Mouse (Mus musculus) heart, embryonic 12.5 days (tissue): ENCODE data around the gene Med27. TPM values are rescaled to one million over a fixed set of nuclear protein-coding genes. Genes with fewer than 3 reads are reported as not detected.

Experiments used
- ATAC-seq: fragments of 200-750 bp; cut with Nextera tagmentation; 2 replicates; pipeline ENCODE4 v1.8.0; 2017; ENCODE audit warnings: moderate TSS enrichment, moderate library complexity; ENCODE audit not compliant: insufficient number of reproducible peaks, low FRiP score
- H3K27ac ChIP-seq: fragments of 300-500 bp; sonication (generic); 2 replicates; pipeline ENCODE4 v1.5.1; 2016; ENCODE audit warnings: mild to moderate bottlenecking, moderate library complexity; ENCODE audit not compliant: poor library complexity, severe bottlenecking
- H3K27me3 ChIP-seq: fragments of 300-500 bp; sonication (generic); replicated peaks from 2 replicates; pipeline ENCODE4 v1.6.1; 2016; ENCODE audit warnings: mild to moderate bottlenecking, moderate library complexity
- H3K36me3 ChIP-seq: fragments of 300-500 bp; sonication (generic); 2 replicates; pipeline ENCODE4 v1.6.1; 2016; ENCODE audit warnings: mild to moderate bottlenecking, moderate library complexity
- H3K4me1 ChIP-seq: fragments of 300-500 bp; sonication (generic); replicated peaks from 2 replicates; pipeline ENCODE4 v1.6.1; 2016; ENCODE audit warnings: mild to moderate bottlenecking
- H3K4me2 ChIP-seq: fragments of 300-500 bp; sonication (generic); 2 replicates; pipeline ENCODE4 v1.6.1; 2016; ENCODE audit warnings: mild to moderate bottlenecking, moderate library complexity
- H3K4me3 ChIP-seq: fragments of 300-500 bp; sonication (generic); 2 replicates; pipeline ENCODE4 v1.5.1; 2016; ENCODE audit warnings: mild to moderate bottlenecking
- H3K9ac ChIP-seq: fragments of 300-500 bp; sonication (generic); 2 replicates; pipeline ENCODE4 v1.6.1; 2016; ENCODE audit warnings: mild to moderate bottlenecking, moderate library complexity
- H3K9me3 ChIP-seq: fragments of 300-500 bp; sonication (generic); replicated peaks from 2 replicates; pipeline ENCODE4 v1.6.1; 2016; ENCODE audit warnings: mild to moderate bottlenecking, moderate library complexity
- WGBS: fragments of 180-500 bp; shearing (Covaris S2); methylation state at CpG from one replicate; pipeline ENCODE4 v1.1.7; 2016; 5-methylcytosine and 5-hydroxymethylcytosine counted together
- polyA plus RNA-seq: library from polyadenylated mRNA; unstranded; fragments of >200 nt; fragmentation: Nextera tagmentation; extraction: Ambion mirVana; gene quantifications from 2 replicates; pipeline ENCODE4 v1.2.1, GENCODE M21; 2016

Gene Med27
- polyA plus RNA-seq, 1 experiment from 2014 or later: 33.5 TPM

DNA sequence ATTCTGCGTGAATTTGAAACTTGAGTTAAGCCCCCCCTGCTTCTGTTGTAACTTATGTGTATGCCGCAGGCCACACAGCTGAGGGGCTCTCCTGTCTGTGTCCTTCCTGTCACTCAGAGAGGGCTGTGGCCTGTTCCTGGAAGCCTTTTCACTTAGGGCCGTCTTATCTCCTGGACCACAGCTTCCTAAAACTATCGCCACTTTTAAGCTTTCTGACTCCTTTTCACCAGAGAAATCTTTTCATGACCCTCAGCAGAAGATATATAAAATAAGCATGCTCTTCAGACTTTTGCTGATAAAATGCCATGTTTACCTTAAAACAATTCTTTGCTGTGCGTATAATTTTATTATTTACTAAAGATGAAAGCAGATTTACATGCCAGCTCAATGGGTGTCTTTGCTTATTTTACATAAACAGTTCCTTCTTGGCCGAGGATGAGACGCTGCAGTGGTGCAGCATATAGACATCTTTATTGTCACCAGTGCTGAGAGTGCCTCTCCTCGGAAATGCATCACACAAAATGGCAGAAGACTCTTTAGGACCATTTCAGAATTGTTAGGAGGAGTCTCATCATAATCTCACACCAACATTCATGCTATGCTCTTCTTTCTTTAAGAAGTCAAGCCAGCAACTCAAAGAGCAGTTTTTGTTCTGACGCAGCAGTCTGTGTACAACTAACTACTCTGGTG, 110.2 kb downstream of the Med27 start:
- no peaks in the 10 kb centered on the region for H3K9me3 ChIP-seq
- H3K4me2 ChIP-seq: no peak overlapping the region
- no peaks in the 10 kb centered on the region for H3K36me3 ChIP-seq
- H3K4me1 ChIP-seq: peaks cover 15% of the 10 kb centered on the region
- no peak overlapping the region for H3K9ac ChIP-seq
- H3K27ac ChIP-seq: no peak overlapping the region
- no peak; the same call in 1 of the 2 replicates for ATAC-seq
- H3K27me3 ChIP-seq: no peaks in the 10 kb centered on the region
- 45% methylated on average over 9 of the region's 9 CpGs for WGBS
- H3K4me3 ChIP-seq: no peak overlapping the region

DNA sequence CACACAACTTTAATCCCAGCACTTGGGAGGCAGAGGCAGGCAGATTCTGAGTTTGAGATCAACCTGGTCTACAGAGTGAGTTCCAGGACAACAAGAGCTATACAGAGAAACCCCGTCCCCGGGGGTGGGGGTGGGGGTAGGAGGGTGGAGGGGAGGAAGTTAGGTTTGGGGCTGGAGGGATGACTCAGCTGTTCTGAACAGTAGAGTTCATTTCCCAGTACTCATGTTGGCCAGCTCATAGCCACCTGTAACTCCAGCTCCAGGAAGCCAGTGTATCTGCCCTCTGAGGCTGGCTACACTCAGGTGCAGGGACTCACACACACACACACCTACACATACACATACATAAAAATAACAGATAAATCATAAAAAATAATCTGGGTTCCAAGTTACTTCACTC, 111.1 kb downstream of the Med27 start:
- ATAC-seq: peak; percentile 79; the same call in 1 of the 2 replicates
- H3K36me3 ChIP-seq: no peaks in the 10 kb centered on the region
- no peak overlapping the region for H3K27ac ChIP-seq
- H3K4me3 ChIP-seq: no peak overlapping the region
- H3K9me3 ChIP-seq: no peaks in the 10 kb centered on the region
- 58% methylated on average over 2 of the region's 2 CpGs for WGBS
- no peaks in the 10 kb centered on the region for H3K27me3 ChIP-seq
- H3K4me1 ChIP-seq: peaks cover 18% of the 10 kb centered on the region
- H3K4me2 ChIP-seq: no peak overlapping the region
- H3K9ac ChIP-seq: no peak overlapping the region

DNA sequence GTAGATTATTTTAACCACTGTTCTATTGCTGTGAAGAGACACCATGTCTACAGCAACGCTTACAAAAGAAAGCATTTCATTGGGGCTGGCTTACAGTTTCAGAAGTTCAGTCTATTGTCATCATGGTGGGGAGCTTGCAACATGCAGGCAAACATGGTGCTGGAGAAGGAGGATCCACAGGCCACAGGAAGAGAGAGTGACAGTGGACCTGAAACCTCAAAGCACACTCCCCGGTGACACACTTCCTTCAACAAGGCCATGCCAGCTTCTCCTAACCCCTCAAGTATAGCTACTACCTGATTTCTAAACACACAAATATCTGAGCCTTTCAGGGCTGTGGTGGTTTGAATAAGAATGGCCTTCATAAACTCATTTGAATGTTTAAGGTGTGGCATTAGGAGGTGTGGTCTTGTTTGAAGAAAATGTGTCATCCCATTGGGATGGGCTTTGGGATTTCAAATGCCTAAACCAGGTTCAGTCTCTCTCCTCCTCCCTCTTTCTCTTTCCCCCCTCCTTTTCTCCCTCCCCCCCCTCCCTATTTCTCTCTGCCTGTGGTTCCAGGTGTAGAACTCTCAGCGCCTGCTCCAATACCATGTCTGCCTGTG, 111.8 kb downstream of the Med27 start:
- H3K9me3 ChIP-seq: no peaks in the 10 kb centered on the region

DNA sequence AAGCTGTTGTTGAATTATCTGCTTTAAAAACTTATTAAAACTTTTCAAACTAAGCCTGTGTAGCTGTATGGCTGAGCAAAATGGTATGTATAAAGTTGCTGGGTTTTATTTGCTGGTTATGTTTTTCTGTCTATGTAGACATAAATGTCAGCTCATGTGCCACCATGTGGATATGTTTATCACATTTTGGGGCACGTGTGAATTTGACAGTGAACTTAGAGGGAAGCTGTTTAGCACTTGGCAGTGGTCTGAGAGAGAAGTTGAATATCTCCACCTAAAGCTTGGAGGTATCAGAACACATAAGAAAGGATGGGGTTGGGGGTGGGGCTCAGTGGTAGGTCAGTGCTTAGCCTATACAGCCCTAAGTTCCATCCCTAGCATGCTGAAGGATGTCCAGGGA, 113.0 kb downstream of the Med27 start:
- no peak overlapping the region for H3K27ac ChIP-seq
- H3K36me3 ChIP-seq: no peaks in the 10 kb centered on the region
- H3K27me3 ChIP-seq: no peaks in the 10 kb centered on the region
- H3K4me1 ChIP-seq: peaks cover 29% of the 10 kb centered on the region
- no peaks in the 10 kb centered on the region for H3K9me3 ChIP-seq
- WGBS: 68% methylated on average over 1 of the region's 1 CpGs
- no peak overlapping the region for H3K4me2 ChIP-seq
- no peak overlapping the region for H3K9ac ChIP-seq
- no peak for ATAC-seq
- H3K4me3 ChIP-seq: no peak overlapping the region

More for the DNA sequence above, 111.8 kb downstream of the Med27 start:
- WGBS: 94% methylated on average over 3 of the region's 3 CpGs
- Histone ChIP-seq H3K4me2 (no peak overlapping the region), H3K27me3 (no peaks in the 10 kb centered on the region), H3K4me1 (peaks cover 26% of the 10 kb centered on the region), H3K4me3 (no peak overlapping the region), H3K27ac (no peak overlapping the region), H3K9ac (no peak overlapping the region), H3K36me3 (no peaks in the 10 kb centered on the region)
- no peak for ATAC-seq

DNA sequence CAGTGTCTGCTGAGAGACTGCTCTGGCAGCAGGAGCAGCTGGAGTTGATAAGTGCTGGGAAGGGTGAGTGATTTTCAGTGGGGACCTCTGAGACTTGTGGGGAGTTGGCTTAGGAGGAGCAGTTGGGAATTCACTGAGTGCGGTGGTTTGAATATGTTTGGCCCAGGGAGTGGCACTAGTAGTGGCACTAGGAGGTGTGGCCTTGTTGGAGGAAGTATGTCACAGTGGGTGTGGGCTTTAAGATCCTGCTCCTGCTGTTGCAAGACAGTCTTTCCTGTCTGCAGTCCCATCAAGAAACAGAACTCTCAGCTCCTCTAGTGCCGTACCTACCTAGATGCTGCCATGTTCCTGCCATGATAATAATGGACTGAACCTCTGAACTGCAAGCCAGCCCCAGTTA, 115.2 kb downstream of the Med27 start:
- no peak for ATAC-seq

DNA sequence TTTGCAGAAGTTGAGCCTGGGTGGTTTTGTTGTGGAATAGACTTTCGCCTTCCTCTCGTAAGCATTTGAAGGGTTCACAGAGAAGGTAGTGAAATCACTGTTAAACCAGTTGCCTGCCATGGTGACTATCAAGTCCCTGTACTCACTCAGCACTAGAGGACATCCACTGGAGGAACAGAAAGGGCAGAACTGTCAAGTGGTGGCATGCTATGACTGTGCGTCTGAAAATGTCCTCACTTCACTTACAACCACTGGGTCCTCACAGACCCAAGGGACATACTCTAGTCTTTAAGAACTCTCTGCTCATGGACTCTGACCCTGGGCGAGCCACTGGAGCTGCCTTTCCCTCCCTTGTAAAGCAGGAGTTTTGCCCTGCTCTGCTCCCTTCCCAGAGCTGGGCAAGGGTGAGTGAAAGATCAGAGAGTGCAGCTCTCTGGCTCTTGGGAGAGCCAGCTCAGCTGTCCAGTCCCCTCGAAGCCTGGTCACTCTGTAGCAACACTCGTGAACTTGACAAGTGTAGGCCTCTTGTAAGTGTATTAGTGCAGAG, 116.5 kb downstream of the Med27 start:
- Histone ChIP-seq H3K4me2 (no peak overlapping the region), H3K27ac (no peak overlapping the region), H3K36me3 (no peaks in the 10 kb centered on the region), H3K4me3 (no peak overlapping the region), H3K9ac (no peak overlapping the region), H3K27me3 (no peaks in the 10 kb centered on the region), H3K9me3 (no peaks in the 10 kb centered on the region), H3K4me1 (peaks cover 34% of the 10 kb centered on the region)
- 49% methylated on average over 6 of the region's 6 CpGs for WGBS
- ATAC-seq: no peak

More for the DNA sequence above, 115.2 kb downstream of the Med27 start:
- Histone ChIP-seq H3K27me3 (no peaks in the 10 kb centered on the region), H3K4me1 (peaks cover 35% of the 10 kb centered on the region), H3K36me3 (no peaks in the 10 kb centered on the region), H3K9ac (no peak overlapping the region), H3K4me2 (no peak overlapping the region), H3K27ac (no peak overlapping the region), H3K9me3 (no peaks in the 10 kb centered on the region), H3K4me3 (no peak overlapping the region)
- WGBS: 83% methylated on average over 2 of the region's 2 CpGs

DNA sequence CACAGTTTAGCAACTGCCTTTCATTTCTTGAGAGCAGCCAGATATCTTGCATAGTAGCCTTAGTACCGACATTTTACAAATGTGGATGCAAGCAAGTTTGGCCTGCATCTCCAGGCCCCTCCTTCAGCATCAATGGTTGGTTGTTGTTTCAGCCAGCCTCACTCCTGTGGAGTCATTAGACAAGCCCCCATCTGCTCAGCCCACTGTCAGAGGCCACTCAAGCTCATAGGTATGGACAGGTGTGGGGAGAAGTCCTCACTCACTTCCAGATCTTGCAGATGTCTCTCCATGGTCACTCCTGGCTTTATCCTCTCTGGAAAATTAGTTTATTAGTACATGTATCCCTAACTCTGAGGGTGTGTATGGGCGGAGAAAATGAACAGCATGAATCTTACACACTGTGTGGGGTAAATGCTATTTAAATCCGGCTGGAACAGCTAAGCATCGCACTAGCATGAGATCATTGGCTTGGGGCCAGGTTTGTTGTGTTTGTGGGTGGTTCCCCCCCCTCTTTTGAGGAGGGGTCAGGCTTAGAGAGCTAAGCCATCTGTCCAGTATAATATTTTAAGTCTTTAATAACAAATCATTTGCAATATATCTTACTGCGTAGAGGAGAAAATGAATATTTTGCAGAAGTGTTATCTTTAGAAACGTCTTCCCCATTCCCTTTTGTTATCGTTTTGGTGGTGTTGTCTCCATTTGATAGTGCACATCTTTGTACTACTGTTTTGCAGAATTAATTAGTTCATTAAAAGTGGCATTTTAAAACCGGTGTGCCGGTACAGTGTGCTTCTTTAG, 118.4 kb downstream of the Med27 start:
- Histone ChIP-seq H3K4me3 (no peak overlapping the region), H3K27ac (no peak overlapping the region), H3K9ac (no peak overlapping the region), H3K27me3 (no peaks in the 10 kb centered on the region), H3K36me3 (no peaks in the 10 kb centered on the region), H3K4me2 (no peak overlapping the region), H3K4me1 (peaks cover 34% of the 10 kb centered on the region), H3K9me3 (no peaks in the 10 kb centered on the region)
- WGBS: 78% methylated on average over 9 of the region's 9 CpGs
- ATAC-seq: no peak

DNA sequence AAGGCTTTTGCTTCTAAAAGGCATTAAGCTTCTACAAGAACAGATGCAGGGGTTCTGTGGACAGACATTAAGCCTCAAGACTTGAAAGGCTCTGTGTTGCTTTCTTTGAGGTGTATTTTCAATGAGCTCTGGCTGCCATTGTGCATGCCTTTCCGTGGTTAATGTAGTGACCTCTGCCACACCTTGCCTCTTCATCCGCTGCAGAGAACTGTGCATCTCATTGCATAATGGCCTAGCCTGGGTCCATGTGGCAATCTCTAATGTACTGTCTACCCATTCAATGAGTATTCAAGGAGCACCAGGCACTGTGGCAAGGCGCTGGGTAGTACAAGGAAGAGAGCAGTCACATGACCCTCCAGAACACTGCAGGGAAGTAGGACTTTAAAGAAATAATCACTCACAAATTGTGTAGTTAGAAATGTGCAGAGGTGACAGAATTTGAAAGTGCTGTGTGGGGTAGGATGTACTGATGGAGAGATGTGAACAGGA, 119.1 kb downstream of the Med27 start:
- Histone ChIP-seq H3K4me1 (peaks cover 34% of the 10 kb centered on the region), H3K4me2 (no peak overlapping the region), H3K27ac (no peak overlapping the region), H3K4me3 (no peak overlapping the region), H3K36me3 (no peaks in the 10 kb centered on the region), H3K9ac (no peak overlapping the region), H3K27me3 (no peaks in the 10 kb centered on the region), H3K9me3 (no peaks in the 10 kb centered on the region)
- WGBS: 84% methylated on average over 3 of the region's 3 CpGs
- ATAC-seq: no peak

DNA sequence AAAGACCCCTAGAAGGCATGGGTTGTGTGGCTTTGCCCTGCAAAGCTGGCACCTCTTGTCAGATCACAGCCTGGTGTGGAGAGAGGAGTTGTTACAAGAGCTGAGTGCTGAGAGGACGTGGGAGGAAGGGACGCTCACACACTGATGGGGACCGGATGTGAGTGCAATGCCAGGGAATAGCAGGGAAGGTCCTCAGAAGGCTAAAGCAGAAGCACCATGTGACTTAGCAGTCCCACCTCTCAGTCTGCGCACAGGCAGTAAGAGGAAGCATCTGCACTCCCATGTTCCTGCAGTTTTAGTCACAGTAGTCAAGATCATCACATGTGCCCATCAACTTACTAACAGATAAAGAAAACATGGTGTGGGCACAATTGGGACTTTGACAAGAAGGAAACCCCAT, 119.8 kb downstream of the Med27 start:
- Histone ChIP-seq H3K27ac (no peak overlapping the region), H3K36me3 (no peaks in the 10 kb centered on the region), H3K9ac (no peak overlapping the region), H3K4me2 (no peak overlapping the region), H3K27me3 (no peaks in the 10 kb centered on the region), H3K4me3 (no peak overlapping the region), H3K9me3 (no peaks in the 10 kb centered on the region), H3K4me1 (peaks cover 34% of the 10 kb centered on the region)
- peak; percentile 51; the same call in 1 of the 2 replicates for ATAC-seq
- WGBS: 32% methylated on average over 4 of the region's 4 CpGs

DNA sequence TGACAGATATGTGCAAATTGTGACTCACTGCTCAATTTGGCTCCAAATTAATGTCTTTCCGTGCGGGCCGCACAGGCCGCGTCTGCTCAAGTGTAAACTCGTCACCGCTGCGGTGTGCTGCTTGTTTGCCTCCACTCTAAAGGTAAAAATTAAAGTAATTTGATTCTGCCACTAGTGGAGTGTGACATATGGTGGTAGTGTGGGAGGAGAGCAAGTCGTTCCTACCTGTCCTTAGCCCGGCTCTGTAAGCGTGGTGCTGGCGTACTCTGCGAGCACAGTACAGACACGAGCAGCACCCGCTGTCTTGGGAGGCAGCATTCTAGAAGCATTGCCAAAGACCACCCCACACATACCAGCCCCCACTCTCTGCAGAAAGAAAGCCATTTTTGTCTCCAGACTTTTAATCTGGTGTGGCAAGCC, 121.9 kb downstream of the Med27 start:
- WGBS: 78% methylated on average over 15 of the region's 15 CpGs
- no peaks in the 10 kb centered on the region for H3K27me3 ChIP-seq
- H3K9me3 ChIP-seq: no peaks in the 10 kb centered on the region
- no peak overlapping the region for H3K9ac ChIP-seq
- ATAC-seq: no peak
- peaks cover 23% of the 10 kb centered on the region for H3K4me1 ChIP-seq
- H3K4me2 ChIP-seq: no peak overlapping the region
- H3K4me3 ChIP-seq: no peak overlapping the region
- no peak overlapping the region for H3K27ac ChIP-seq
- no peaks in the 10 kb centered on the region for H3K36me3 ChIP-seq

DNA sequence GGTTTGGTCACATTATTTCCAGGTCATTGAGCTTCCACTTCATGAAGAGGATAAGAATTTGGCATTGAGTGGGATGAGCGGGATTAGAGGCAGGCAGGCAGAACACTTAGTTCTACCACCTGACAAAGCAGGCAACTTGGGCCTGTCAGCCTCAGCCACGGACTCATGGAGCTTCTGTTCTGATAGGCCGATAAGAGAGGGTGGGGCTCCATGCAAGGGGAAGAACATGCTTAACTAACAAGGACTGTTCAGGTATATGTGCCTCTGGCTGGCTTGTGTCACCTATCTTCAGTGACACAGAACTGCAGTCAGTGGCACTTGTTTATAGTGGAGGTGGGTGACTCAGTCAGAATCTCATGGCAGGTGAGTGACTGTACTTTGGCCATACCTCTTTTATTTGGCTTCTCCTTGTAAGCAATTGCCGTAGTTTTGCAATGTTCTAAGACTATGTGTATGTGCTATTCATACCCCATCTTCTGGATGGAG, 126.4 kb downstream of the Med27 start:
- Histone ChIP-seq H3K27me3 (no peaks in the 10 kb centered on the region), H3K4me1 (peaks cover 6% of the 10 kb centered on the region; the same call in 1 of the 2 replicates), H3K9ac (no peak overlapping the region), H3K4me2 (no peak overlapping the region), H3K9me3 (no peaks in the 10 kb centered on the region), H3K36me3 (no peaks in the 10 kb centered on the region), H3K27ac (no peak overlapping the region), H3K4me3 (no peak overlapping the region)
- 75% methylated on average over 4 of the region's 4 CpGs for WGBS
- ATAC-seq: no peak
